Mouse (Mus musculus): Measurements from ENCODE around the gene Mfsd14b. TPM values are rescaled to one million over a fixed set of nuclear protein-coding genes. Genes with fewer than 3 reads are reported as not detected.

Mfsd14b gene
- polyA plus RNA-seq, 2 experiments = 31.1 to 70.6 TPM

GRCm38 (mm10) chr13:65097018-65097417 lies 15.8 kb downstream of the Mfsd14b start:
- Histone ChIP-seq H3K27ac (replicated peaks; ENCODE audit: low read depth, low read length) (no peak overlapping the region), H3K4me3 (replicated peaks; ENCODE audit: low read length) (no peak overlapping the region), H3K9ac (ENCODE audit: low read depth, low read length, severe bottlenecking) (no peak overlapping the region), H3K36me3 (ENCODE audit: control insufficient read depth, insufficient read depth, low read length) (peaks cover 7% of the 10 kb centered on the region; the same call in 1 of the 2 replicates), H3K9me3 (ENCODE audit: control insufficient read depth, low read length) (0 out of 2 replicates have a peak, but pooled peaks cover under 1% of the 10 kb centered on the region), H3K4me1 (ENCODE audit: control insufficient read depth, insufficient read depth, low read length) (no peaks in the 10 kb centered on the region), H3K27me3 (ENCODE audit: control insufficient read depth, insufficient read depth, low read length) (no peaks in the 10 kb centered on the region), H3K4me2 (replicated peaks; ENCODE audit: low read depth, low read length, severe bottlenecking) (no peak overlapping the region)
- ATAC-seq (ENCODE audit: low FRiP score, low read depth) (no peak), DNase-seq (ENCODE audit: low spot score) (no peak)
- no peak for TF ChIP-seq POLR2A (IDR thresholded peaks at IDR 0.05; ENCODE audit: borderline replicate concordance, extremely low read depth, insufficient read depth, insufficient read length)

DNA sequence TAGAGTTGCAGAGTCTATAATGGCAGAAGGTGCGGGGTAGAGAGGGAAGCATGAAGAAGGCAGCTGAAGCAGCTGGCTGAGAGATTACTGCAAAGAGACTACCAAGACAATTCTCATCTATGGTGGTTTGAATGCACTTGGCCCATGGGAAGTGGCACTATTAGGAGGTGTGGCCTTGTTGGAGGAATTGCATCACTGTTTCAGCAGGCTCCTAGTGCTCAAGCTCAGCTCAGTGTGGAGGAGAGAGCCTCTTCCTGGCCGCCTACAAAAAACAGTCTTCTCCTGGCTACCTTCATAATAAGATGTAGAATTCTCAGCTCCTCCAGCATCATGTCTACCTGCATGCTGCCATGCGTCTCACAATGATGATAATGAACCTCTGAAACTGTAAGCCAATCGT lies 16.9 kb downstream of the Mfsd14b start:
- Histone ChIP-seq H3K36me3 (ENCODE audit: control insufficient read depth, insufficient read depth, low read length) (peaks cover 7% of the 10 kb centered on the region; the same call in 1 of the 2 replicates), H3K9ac (ENCODE audit: low read depth, low read length, severe bottlenecking) (no peak overlapping the region), H3K27ac (replicated peaks; ENCODE audit: low read depth, low read length) (no peak overlapping the region), H3K9me3 (ENCODE audit: control insufficient read depth, low read length) (no peaks in the 10 kb centered on the region), H3K4me1 (ENCODE audit: control insufficient read depth, insufficient read depth, low read length) (no peaks in the 10 kb centered on the region), H3K27me3 (ENCODE audit: control insufficient read depth, insufficient read depth, low read length) (no peaks in the 10 kb centered on the region), H3K4me2 (replicated peaks; ENCODE audit: low read depth, low read length, severe bottlenecking) (no peak overlapping the region), H3K4me3 (replicated peaks; ENCODE audit: low read length) (no peak overlapping the region)
- ATAC-seq (ENCODE audit: low FRiP score, low read depth) = no peak
- no peak for TF ChIP-seq POLR2A (IDR thresholded peaks at IDR 0.05; ENCODE audit: borderline replicate concordance, extremely low read depth, insufficient read depth, insufficient read length)
- WGBS = 89% methylated on average over 4 of the region's 4 CpGs
- no peak for DNase-seq (ENCODE audit: low spot score)

- Histone ChIP-seq H3K9ac (ENCODE audit: low read depth, low read length, severe bottlenecking) (no peak overlapping the region), H3K4me1 (ENCODE audit: control insufficient read depth, insufficient read depth, low read length) (no peaks in the 10 kb centered on the region), H3K4me3 (replicated peaks; ENCODE audit: low read length) (no peak overlapping the region), H3K27me3 (ENCODE audit: control insufficient read depth, insufficient read depth, low read length) (no peaks in the 10 kb centered on the region), H3K4me2 (replicated peaks; ENCODE audit: low read depth, low read length, severe bottlenecking) (no peak overlapping the region), H3K27ac (replicated peaks; ENCODE audit: low read depth, low read length) (no peak overlapping the region), H3K36me3 (ENCODE audit: control insufficient read depth, insufficient read depth, low read length) (peaks cover 34% of the 10 kb centered on the region), H3K9me3 (ENCODE audit: control insufficient read depth, low read length) (no peaks in the 10 kb centered on the region)
- DNase-seq (ENCODE audit: low spot score) = no peak
- ATAC-seq (ENCODE audit: low FRiP score, low read depth) = no peak
- no peak for TF ChIP-seq POLR2A (IDR thresholded peaks at IDR 0.05; ENCODE audit: borderline replicate concordance, extremely low read depth, insufficient read depth, insufficient read length)
- WGBS = 91% methylated on average over 2 of the region's 2 CpGs
These were observed 42.8 kb downstream of the Mfsd14b start for GRCm38 (mm10) chr13:65069969-65070368.

GRCm38 (mm10) chr13:65052660-65053059 lies 60.1 kb downstream of the Mfsd14b start, which contains the start of gene Prss47:
TSS of gene Prss47 (minus strand) at chr13:65052760.
- ATAC-seq (ENCODE audit: low FRiP score, low read depth) = no peak
- Histone ChIP-seq H3K4me1 (ENCODE audit: control insufficient read depth, insufficient read depth, low read length) (no peaks in the 10 kb centered on the region), H3K9me3 (ENCODE audit: control insufficient read depth, low read length) (no peaks in the 10 kb centered on the region), H3K27me3 (ENCODE audit: control insufficient read depth, insufficient read depth, low read length) (no peaks in the 10 kb centered on the region), H3K27ac (replicated peaks; ENCODE audit: low read depth, low read length) (no peak within 1 kb of the TSS), H3K36me3 (ENCODE audit: control insufficient read depth, insufficient read depth, low read length) (no peaks in the 10 kb centered on the region), H3K4me3 (replicated peaks; ENCODE audit: low read length) (no peak within 1 kb of the TSS), H3K9ac (ENCODE audit: low read depth, low read length, severe bottlenecking) (no peak within 1 kb of the TSS), H3K4me2 (replicated peaks; ENCODE audit: low read depth, low read length, severe bottlenecking) (no peak within 1 kb of the TSS)
- no peak for DNase-seq (ENCODE audit: low spot score)
- no peak for TF ChIP-seq POLR2A (IDR thresholded peaks at IDR 0.05; ENCODE audit: borderline replicate concordance, extremely low read depth, insufficient read depth, insufficient read length)
- 85% methylated on average over 9 of the region's 9 CpGs for WGBS

GRCm38 (mm10) chr13:65035057-65035456 lies 77.7 kb downstream of the Mfsd14b start:
- H3K9ac ChIP-seq (ENCODE audit: low read depth, low read length, severe bottlenecking) = no peak overlapping the region
- H3K4me2 ChIP-seq (replicated peaks; ENCODE audit: low read depth, low read length, severe bottlenecking) = no peak overlapping the region
- no peak for ATAC-seq (ENCODE audit: low FRiP score, low read depth)
- H3K36me3 ChIP-seq (ENCODE audit: control insufficient read depth, insufficient read depth, low read length) = no peaks in the 10 kb centered on the region
- no peaks in the 10 kb centered on the region for H3K27me3 ChIP-seq (ENCODE audit: control insufficient read depth, insufficient read depth, low read length)
- no peaks in the 10 kb centered on the region for H3K4me1 ChIP-seq (ENCODE audit: control insufficient read depth, insufficient read depth, low read length)
- no peak overlapping the region for H3K27ac ChIP-seq (replicated peaks; ENCODE audit: low read depth, low read length)
- 66% methylated on average over 4 of the region's 4 CpGs for WGBS
- no peak for TF ChIP-seq POLR2A (IDR thresholded peaks at IDR 0.05; ENCODE audit: borderline replicate concordance, extremely low read depth, insufficient read depth, insufficient read length)
- H3K9me3 ChIP-seq (ENCODE audit: control insufficient read depth, low read length) = no peaks in the 10 kb centered on the region
- H3K4me3 ChIP-seq (replicated peaks; ENCODE audit: low read length) = no peak overlapping the region
- no peak for DNase-seq (ENCODE audit: low spot score)

DNA sequence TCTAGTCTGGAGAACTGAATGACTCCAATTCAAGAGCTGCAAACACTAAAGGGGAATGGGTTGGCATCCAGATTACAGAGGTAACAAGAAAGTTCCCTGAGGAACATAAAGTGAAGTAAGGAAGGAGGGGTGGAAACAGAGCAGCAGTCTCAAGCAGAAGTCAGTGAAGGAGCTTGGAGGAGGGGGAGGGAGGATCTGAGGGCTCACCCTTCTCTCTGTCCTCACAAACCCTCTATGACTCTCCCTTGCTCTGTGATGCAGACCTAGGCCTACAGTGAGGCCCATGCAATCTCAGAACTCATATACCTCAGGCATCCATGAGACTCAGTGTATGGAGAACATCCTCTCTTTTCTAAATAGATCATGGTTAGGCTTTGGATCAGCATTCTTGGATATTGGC lies 80.0 kb downstream of the Mfsd14b start, which contains the start of gene Spata31d1c:
Spata31d1c (plus strand) TSS at position 301 of the 400 bp plus-strand sequence.
- H3K9me3 ChIP-seq (ENCODE audit: control insufficient read depth, low read length) = no peaks in the 10 kb centered on the region
- no peaks in the 10 kb centered on the region for H3K4me1 ChIP-seq (ENCODE audit: control insufficient read depth, insufficient read depth, low read length)
- no peak within 1 kb of the TSS for H3K9ac ChIP-seq (ENCODE audit: low read depth, low read length, severe bottlenecking)
- DNase-seq (ENCODE audit: low spot score) (no peak), ATAC-seq (ENCODE audit: low FRiP score, low read depth) (no peak)
- no peaks in the 10 kb centered on the region for H3K27me3 ChIP-seq (ENCODE audit: control insufficient read depth, insufficient read depth, low read length)
- H3K27ac ChIP-seq (replicated peaks; ENCODE audit: low read depth, low read length) = no peak within 1 kb of the TSS
- H3K4me3 ChIP-seq (replicated peaks; ENCODE audit: low read length) = no peak within 1 kb of the TSS
- no peak for TF ChIP-seq POLR2A (IDR thresholded peaks at IDR 0.05; ENCODE audit: borderline replicate concordance, extremely low read depth, insufficient read depth, insufficient read length)
- no peaks in the 10 kb centered on the region for H3K36me3 ChIP-seq (ENCODE audit: control insufficient read depth, insufficient read depth, low read length)
- no peak within 1 kb of the TSS for H3K4me2 ChIP-seq (replicated peaks; ENCODE audit: low read depth, low read length, severe bottlenecking)

Other genes with a start within 250 kb of the Mfsd14b start
- gene Cntnap3, start 209.0 kb downstream of the Mfsd14b start, polyA plus RNA-seq (2012; rRNA removed) = 1.1 and 1.3 TPM in 2 replicates
- gene Cntnap3, start 209.0 kb downstream of the Mfsd14b start, polyA plus RNA-seq (2014; fragmentation: Nextera tagmentation; extraction: Ambion mirVana) = 1.7 and 2.4 TPM in 2 replicates
- gene Spata31, start 195.6 kb downstream of the Mfsd14b start, polyA plus RNA-seq (2012; rRNA removed) = not detected in 2 replicates
- gene Spata31, start 195.6 kb downstream of the Mfsd14b start, polyA plus RNA-seq (2014; fragmentation: Nextera tagmentation; extraction: Ambion mirVana) = not detected in 2 replicates
- gene Spata31d1c, start 79.9 kb downstream of the Mfsd14b start, polyA plus RNA-seq (2012; rRNA removed) = not detected in 2 replicates
- not detected in 2 replicates for gene Spata31d1c, start 79.9 kb downstream of the Mfsd14b start, polyA plus RNA-seq (2014; fragmentation: Nextera tagmentation; extraction: Ambion mirVana)
- not detected in 2 replicates for gene Prss47, start 60.2 kb downstream of the Mfsd14b start, polyA plus RNA-seq (2012; rRNA removed)
- not detected in 2 replicates for gene Prss47, start 60.2 kb downstream of the Mfsd14b start, polyA plus RNA-seq (2014; fragmentation: Nextera tagmentation; extraction: Ambion mirVana)
- not detected in 2 replicates for gene Olfr465-ps1, start 25.1 kb upstream of the Mfsd14b start, polyA plus RNA-seq (2012; rRNA removed)
- gene Olfr465-ps1, start 25.1 kb upstream of the Mfsd14b start, polyA plus RNA-seq (2014; fragmentation: Nextera tagmentation; extraction: Ambion mirVana) = not detected in 2 replicates
- not detected in 2 replicates for gene Olfr466, start 37.3 kb upstream of the Mfsd14b start, polyA plus RNA-seq (2012; rRNA removed)
- not detected in 2 replicates for gene Olfr466, start 37.3 kb upstream of the Mfsd14b start, polyA plus RNA-seq (2014; fragmentation: Nextera tagmentation; extraction: Ambion mirVana)
- gene Nlrp4f, start 93.0 kb upstream of the Mfsd14b start, polyA plus RNA-seq (2012; rRNA removed) = not detected in 2 replicates
- gene Nlrp4f, start 93.0 kb upstream of the Mfsd14b start, polyA plus RNA-seq (2014; fragmentation: Nextera tagmentation; extraction: Ambion mirVana) = not detected in 2 replicates
- gene Gm10775, start 146.6 kb upstream of the Mfsd14b start, polyA plus RNA-seq (2012; rRNA removed) = 0.14 TPM in 1 of 2 replicates, not detected in the other
- not detected in 2 replicates for gene Gm10775, start 146.6 kb upstream of the Mfsd14b start, polyA plus RNA-seq (2014; fragmentation: Nextera tagmentation; extraction: Ambion mirVana)
- 41.3 and 57.5 TPM in 2 replicates for gene Zfp369, start 165.8 kb upstream of the Mfsd14b start, polyA plus RNA-seq (2012; rRNA removed)
- gene Zfp369, start 165.8 kb upstream of the Mfsd14b start, polyA plus RNA-seq (2014; fragmentation: Nextera tagmentation; extraction: Ambion mirVana) = 18.4 and 22.9 TPM in 2 replicates